Mouse (Mus musculus) layer of hippocampus, postnatal 14 days (tissue): ENCODE measurements around the gene 2510039O18Rik. TPM values are rescaled to one million over a fixed set of nuclear protein-coding genes. Genes with fewer than 3 reads are reported as not detected.

ENCODE experiments used
- DNase-seq, 2 experiments: peaks; one replicate each; pipeline ENCODE4 v3.0.0; 2021 to 2022; ENCODE audit warnings: low spot score in 2 of 2, mixed read lengths in 1 of 2
- long read RNA-seq, 2 experiments: library from polyadenylated mRNA; stranded (forward); transcript quantifications; one replicate each; pipeline ENCODE4 v2.0.0; 2021
- total RNA-seq, 2 experiments: library from RNA; stranded (reverse); gene quantifications; 2 replicates each; pipeline ENCODE4 v1.2.3; 2021

Gene 2510039O18Rik
- 10 to 100 TPM; 27.7 to 28.8 TPM for total RNA-seq
- long read RNA-seq, experiment 1, transcript 2510039O18Rik-201 (3 exons, 2,731 nt) = major isoform, 42 of 45 reads
- long read RNA-seq, experiment 1, partial matches to known transcripts = 2 of 45 reads
- long read RNA-seq, experiment 1, other reads (novel, unspliced or antisense) = 1 of 45 reads
- long read RNA-seq, experiment 2, transcript 2510039O18Rik-201 (3 exons, 2,731 nt) = major isoform, 51 of 62 reads
- long read RNA-seq, experiment 2, partial matches to known transcripts = 9 of 62 reads
- long read RNA-seq, experiment 2, other reads (novel, unspliced or antisense) = 2 of 62 reads

GRCm38 (mm10) chr4:147940576-147941044 is at the start of gene 2510039O18Rik:
Gene 2510039O18Rik (plus strand): TSS chr4:147940895.
- peak; percentile 77 to 89 for DNase-seq

GRCm38 (mm10) chr4:147895815-147896330 is 44.8 kb upstream of the 2510039O18Rik start:
- DNase-seq = no peak

GRCm38 (mm10) chr4:147896411-147896810 is 44.3 kb upstream of the 2510039O18Rik start:
- DNase-seq = no peak

GRCm38 (mm10) chr4:147897348-147897747 is 43.3 kb upstream of the 2510039O18Rik start:
- DNase-seq = peak in 1 of 2 experiments; percentile 53

- no peak for DNase-seq
Measured at GRCm38 (mm10) chr4:147900452-147900851, 40.2 kb upstream of the 2510039O18Rik start.

- DNase-seq = no peak
Measured at GRCm38 (mm10) chr4:147902906-147903500, 37.7 kb upstream of the 2510039O18Rik start.

- no peak for DNase-seq
Measured at GRCm38 (mm10) chr4:147903601-147904000, 37.1 kb upstream of the 2510039O18Rik start.

GRCm38 (mm10) chr4:147904313-147905089 is 36.2 kb upstream of the 2510039O18Rik start, which contains the start of gene Mfn2:
Gene Mfn2 (minus strand): TSS chr4:147904704.
- peak; percentile 94 to 95 for DNase-seq

GRCm38 (mm10) chr4:147905090-147905659 is 35.5 kb upstream of the 2510039O18Rik start:
- no peak for DNase-seq

GRCm38 (mm10) chr4:147906230-147906629 is 34.5 kb upstream of the 2510039O18Rik start:
- no peak for DNase-seq

GRCm38 (mm10) chr4:147909486-147909885 is 31.2 kb upstream of the 2510039O18Rik start:
- DNase-seq = no peak

- peak; percentile 28 to 59 for DNase-seq
Measured at GRCm38 (mm10) chr4:147918459-147919121, 22.1 kb upstream of the 2510039O18Rik start.

GRCm38 (mm10) chr4:147920973-147921372 is 19.7 kb upstream of the 2510039O18Rik start:
- DNase-seq = no peak

- DNase-seq = no peak
Measured at GRCm38 (mm10) chr4:147922341-147922740, 18.4 kb upstream of the 2510039O18Rik start.

GRCm38 (mm10) chr4:147927705-147928104 is 13.0 kb upstream of the 2510039O18Rik start:
- DNase-seq = no peak

- no peak for DNase-seq
Measured at GRCm38 (mm10) chr4:147928136-147928535, 12.6 kb upstream of the 2510039O18Rik start.

GRCm38 (mm10) chr4:147928540-147928939 is 12.2 kb upstream of the 2510039O18Rik start:
- no peak for DNase-seq

GRCm38 (mm10) chr4:147930946-147931345 is 9.7 kb upstream of the 2510039O18Rik start:
- no peak for DNase-seq

GRCm38 (mm10) chr4:147934134-147934533 is 6.6 kb upstream of the 2510039O18Rik start:
- no peak for DNase-seq

GRCm38 (mm10) chr4:147934611-147935010 is 6.1 kb upstream of the 2510039O18Rik start:
- DNase-seq = no peak
